Mouse (Mus musculus) limb, embryonic 11.5 days (tissue): ENCODE measurements around the gene Klf15. TPM values are rescaled to one million over a fixed set of nuclear protein-coding genes. Genes with fewer than 3 reads are reported as not detected.

Experiments used
- ATAC-seq: fragments of 200-750 bp; cut with Nextera tagmentation; 2 replicates; pipeline ENCODE4 v1.8.0; 2017; ENCODE audit warnings: low read depth; ENCODE audit not compliant: insufficient number of reproducible peaks, low FRiP score, low TSS enrichment
- DNase-seq: peaks from one replicate; pipeline ENCODE4 v3.0.0-alpha.2; 2015; ENCODE audit warnings: low spot score
- H3K27ac ChIP-seq: fragments of 300-500 bp; sonication (generic); replicated peaks from 2 replicates; pipeline ENCODE4 v1.5.1; 2014; ENCODE audit warnings: low read depth, mild to moderate bottlenecking, low read length
- H3K27me3 ChIP-seq: fragments of 300-500 bp; sonication (generic); 2 replicates; pipeline ENCODE4 v1.6.1; 2014; ENCODE audit warnings: mild to moderate bottlenecking, low read length, mixed read lengths; ENCODE audit not compliant: control insufficient read depth, insufficient read depth
- H3K36me3 ChIP-seq: fragments of 300-500 bp; sonication (generic); 2 replicates; pipeline ENCODE4 v1.6.1; 2014; ENCODE audit warnings: mild to moderate bottlenecking, low read length, moderate library complexity, mixed read lengths; ENCODE audit not compliant: control insufficient read depth, insufficient read depth
- H3K4me1 ChIP-seq: fragments of 300-500 bp; sonication (generic); 2 replicates; pipeline ENCODE4 v1.6.1; 2014; ENCODE audit warnings: low read length, mixed read lengths; ENCODE audit not compliant: control insufficient read depth, insufficient read depth
- H3K4me2 ChIP-seq: fragments of 300-500 bp; sonication (generic); 2 replicates; pipeline ENCODE4 v1.6.1; 2014; ENCODE audit warnings: low read depth, mild to moderate bottlenecking, moderate library complexity; ENCODE audit not compliant: severe bottlenecking
- H3K4me3 ChIP-seq: fragments of 300-500 bp; sonication (generic); 2 replicates; pipeline ENCODE4 v1.5.1; 2014; ENCODE audit warnings: low read depth, low read length
- H3K9ac ChIP-seq: fragments of 300-500 bp; sonication (generic); 2 replicates; pipeline ENCODE4 v1.6.1; 2014; ENCODE audit warnings: mild to moderate bottlenecking, low read length
- H3K9me3 ChIP-seq: fragments of 300-500 bp; sonication (generic); 2 replicates; pipeline ENCODE4 v1.6.1; 2016; ENCODE audit warnings: low read length; ENCODE audit not compliant: control insufficient read depth
- WGBS: fragments of 180-500 bp; shearing (Covaris S2); extraction: QIAGEN DNeasy Blood & Tissue Kit; methylation state at CpG from one replicate; pipeline ENCODE4 v1.1.7; 2014; 5-methylcytosine and 5-hydroxymethylcytosine counted together
- polyA plus RNA-seq: library from polyadenylated mRNA; unstranded; fragments of >200 nt; fragmentation: Nextera tagmentation; extraction: Ambion mirVana; gene quantifications from 2 replicates; pipeline ENCODE4 v1.2.1, GENCODE M21; 2014

Klf15 gene
- polyA plus RNA-seq, 1 experiment from 2014 or later = 3.6 TPM

GRCm38 (mm10) chr6:90474361-90474750, 12.0 kb downstream of the Klf15 start:
- Histone ChIP-seq H3K4me2 (no peak overlapping the region), H3K9me3 (no peaks in the 10 kb centered on the region), H3K4me1 (0 out of 2 replicates have a peak, but pooled peaks cover 9% of the 10 kb centered on the region), H3K27me3 (no peaks in the 10 kb centered on the region), H3K27ac (no peak overlapping the region), H3K4me3 (no peak overlapping the region), H3K36me3 (no peaks in the 10 kb centered on the region), H3K9ac (no peak overlapping the region)
- WGBS = 89% methylated on average over 3 of the region's 3 CpGs
- ATAC-seq (no peak), DNase-seq (no peak)

DNA sequence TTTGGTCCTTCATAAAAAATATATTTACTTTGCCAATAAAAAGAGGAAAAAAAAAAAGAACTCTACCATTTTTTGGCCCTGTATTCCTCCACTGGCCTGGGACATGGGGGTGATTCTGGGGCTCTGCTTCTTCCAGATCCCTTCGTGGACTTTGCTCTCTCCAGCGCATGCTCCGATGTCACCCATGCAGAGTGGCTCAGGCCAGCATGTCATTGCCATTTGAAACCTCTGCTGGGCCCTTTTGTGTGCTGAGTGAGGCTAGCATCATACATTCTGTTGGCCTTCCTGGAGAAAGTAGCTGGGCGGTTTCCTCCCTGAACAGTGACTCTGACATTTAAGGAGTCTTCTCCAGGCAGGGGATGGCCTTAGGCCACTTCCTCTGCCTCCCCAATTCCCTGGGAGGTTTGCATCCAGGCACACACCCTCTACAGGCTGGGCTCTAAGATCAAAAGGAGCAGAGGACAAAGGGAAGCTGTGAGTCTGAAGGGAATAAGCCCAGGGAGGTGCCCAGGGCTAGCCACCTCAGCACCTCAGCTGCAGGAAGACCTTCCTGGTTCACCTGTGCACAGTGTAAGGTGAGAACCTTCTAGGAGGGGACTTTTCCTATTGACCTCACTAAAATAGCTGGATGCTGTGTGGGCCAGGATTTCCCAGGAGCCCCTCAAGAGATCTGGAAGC, 12.9 kb downstream of the Klf15 start:
- H3K4me1 ChIP-seq = 0 out of 2 replicates have a peak, but pooled peaks cover 9% of the 10 kb centered on the region
- H3K36me3 ChIP-seq = no peaks in the 10 kb centered on the region
- no peak for ATAC-seq
- H3K4me2 ChIP-seq = no peak overlapping the region; the same call in 1 of the 2 replicates
- no peak for DNase-seq
- no peaks in the 10 kb centered on the region for H3K9me3 ChIP-seq
- no peak overlapping the region for H3K4me3 ChIP-seq
- H3K27ac ChIP-seq = no peak overlapping the region
- 79% methylated on average over 4 of the region's 4 CpGs for WGBS
- H3K27me3 ChIP-seq = no peaks in the 10 kb centered on the region
- H3K9ac ChIP-seq = no peak overlapping the region

DNA sequence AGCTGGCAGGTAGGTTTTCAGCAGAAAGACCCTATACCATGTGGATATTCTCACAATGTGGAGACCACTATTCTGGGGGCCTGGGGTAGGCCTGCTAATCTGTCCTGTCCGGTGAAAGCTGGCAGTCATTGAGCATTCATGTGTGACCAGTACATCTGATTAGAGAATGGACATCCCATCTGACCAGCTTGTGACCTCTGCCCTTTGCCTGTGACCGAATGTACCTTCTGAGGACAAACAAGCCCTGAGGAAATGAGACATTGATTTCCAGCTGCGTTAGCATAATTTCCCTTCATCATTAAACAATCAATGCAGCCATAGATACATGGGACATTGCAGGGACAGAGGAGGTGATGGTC, 13.5 kb downstream of the Klf15 start:
- Histone ChIP-seq H3K4me2 (no peak overlapping the region), H3K27me3 (no peaks in the 10 kb centered on the region), H3K9ac (no peak overlapping the region), H3K36me3 (no peaks in the 10 kb centered on the region), H3K4me3 (no peak overlapping the region), H3K4me1 (0 out of 2 replicates have a peak, but pooled peaks cover 8% of the 10 kb centered on the region), H3K9me3 (no peaks in the 10 kb centered on the region), H3K27ac (no peak overlapping the region)
- DNase-seq (no peak), ATAC-seq (no peak)
- WGBS = 85% methylated on average over 3 of the region's 3 CpGs

DNA sequence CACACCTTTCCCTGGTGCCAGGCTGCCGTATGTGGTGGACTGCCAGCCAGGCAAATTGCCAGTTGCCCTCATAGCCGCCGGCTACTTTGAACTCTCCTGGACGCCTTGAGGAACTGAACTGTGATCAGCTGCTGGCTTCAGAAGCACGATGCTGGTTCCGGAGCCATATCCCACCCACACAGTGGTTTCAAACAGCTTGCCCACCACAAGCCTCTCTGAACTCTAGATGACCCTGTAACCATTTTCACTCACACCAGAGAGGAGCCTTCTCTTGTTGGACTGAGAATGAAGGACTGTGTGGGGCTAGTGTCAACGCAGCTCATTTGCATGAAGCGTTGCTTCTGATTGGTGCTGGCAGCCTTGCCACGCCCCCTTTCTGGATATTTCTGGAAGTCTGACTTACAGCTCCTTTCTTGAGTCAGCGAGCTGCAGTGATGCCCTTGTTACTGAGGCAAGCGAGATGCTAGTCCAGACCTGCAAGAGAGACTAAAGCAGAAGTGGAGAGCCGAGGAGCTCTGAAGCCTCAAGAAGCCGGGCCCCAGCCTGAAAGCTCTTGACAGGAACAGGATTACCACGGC, 14.7 kb downstream of the Klf15 start:
- no peak overlapping the region for H3K27ac ChIP-seq
- H3K4me3 ChIP-seq = no peak overlapping the region
- ATAC-seq = no peak
- no peak overlapping the region for H3K4me2 ChIP-seq
- no peaks in the 10 kb centered on the region for H3K27me3 ChIP-seq
- H3K9me3 ChIP-seq = no peaks in the 10 kb centered on the region
- H3K36me3 ChIP-seq = no peaks in the 10 kb centered on the region
- 0 out of 2 replicates have a peak, but pooled peaks cover 3% of the 10 kb centered on the region for H3K4me1 ChIP-seq
- no peak for DNase-seq
- no peak overlapping the region for H3K9ac ChIP-seq
- WGBS = 55% methylated on average over 14 of the region's 14 CpGs

DNA sequence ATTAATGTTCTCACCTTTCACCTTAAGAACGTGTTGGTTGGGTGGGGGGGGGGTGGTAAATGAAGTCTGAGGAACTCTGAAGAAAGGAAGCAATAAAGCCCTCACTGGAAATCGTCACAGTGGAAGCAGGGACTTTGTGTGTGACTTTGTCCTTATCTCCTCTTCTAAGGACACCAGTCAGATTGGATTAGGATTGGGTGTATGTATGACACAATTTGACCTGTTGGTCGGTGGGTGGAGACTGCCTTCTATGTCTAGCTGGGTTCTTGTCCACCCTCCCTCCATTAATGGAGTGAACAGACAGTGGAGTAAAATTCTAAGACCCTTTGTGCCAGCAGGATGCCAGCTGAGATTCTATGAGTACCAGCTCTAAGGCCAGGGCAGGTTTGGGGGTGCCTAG, 21.9 kb downstream of the Klf15 start:
- H3K4me3 ChIP-seq = no peak overlapping the region
- no peaks in the 10 kb centered on the region for H3K9me3 ChIP-seq
- no peak overlapping the region for H3K9ac ChIP-seq
- WGBS = 39% methylated on average over 3 of the region's 3 CpGs
- H3K4me2 ChIP-seq = no peak overlapping the region
- no peaks in the 10 kb centered on the region for H3K27me3 ChIP-seq
- H3K27ac ChIP-seq = no peak overlapping the region
- ATAC-seq (no peak), DNase-seq (no peak)
- no peaks in the 10 kb centered on the region for H3K4me1 ChIP-seq
- H3K36me3 ChIP-seq = no peaks in the 10 kb centered on the region

DNA sequence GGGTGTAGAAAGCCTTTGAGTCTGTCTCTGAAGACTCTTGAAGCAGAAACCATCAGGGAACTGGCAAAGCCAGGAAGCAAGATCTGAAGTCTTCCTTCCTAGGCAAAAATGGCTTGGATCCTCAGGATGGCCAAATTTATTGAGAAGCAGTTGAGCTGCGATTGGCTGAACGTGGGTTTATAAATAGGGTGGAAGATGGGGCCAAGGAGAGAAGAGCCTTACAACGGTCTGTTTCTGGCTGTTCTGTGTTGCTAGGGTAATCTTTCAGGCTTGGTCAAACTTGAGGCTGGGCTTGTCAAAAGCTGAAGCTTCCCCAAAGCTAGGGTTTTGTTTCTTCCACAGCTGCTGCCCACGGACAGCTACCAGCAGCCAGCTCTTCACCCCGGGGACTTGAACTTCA, 22.5 kb downstream of the Klf15 start:
- no peak for ATAC-seq
- 84% methylated on average over 5 of the region's 5 CpGs for WGBS

GRCm38 (mm10) chr6:90486176-90486921, 24.0 kb downstream of the Klf15 start, which contains the start of gene Aldh1l1:
Aldh1l1 (plus strand) TSS chr6:90486427.
- no peak for DNase-seq
- no peaks in the 10 kb centered on the region for H3K36me3 ChIP-seq
- no peak for ATAC-seq
- H3K4me3 ChIP-seq = no peak within 1 kb of the TSS
- no peak within 1 kb of the TSS for H3K9ac ChIP-seq
- no peak within 1 kb of the TSS for H3K4me2 ChIP-seq
- H3K4me1 ChIP-seq = no peaks in the 10 kb centered on the region
- WGBS = 79% methylated on average over 12 of the region's 12 CpGs
- H3K9me3 ChIP-seq = no peaks in the 10 kb centered on the region
- H3K27ac ChIP-seq = no peak within 1 kb of the TSS
- H3K27me3 ChIP-seq = no peaks in the 10 kb centered on the region

More for the DNA sequence above, 22.5 kb downstream of the Klf15 start:
- no peaks in the 10 kb centered on the region for H3K9me3 ChIP-seq
- no peak overlapping the region for H3K4me2 ChIP-seq
- H3K9ac ChIP-seq = no peak overlapping the region
- H3K36me3 ChIP-seq = no peaks in the 10 kb centered on the region
- no peak overlapping the region for H3K4me3 ChIP-seq
- H3K27ac ChIP-seq = no peak overlapping the region
- no peaks in the 10 kb centered on the region for H3K27me3 ChIP-seq
- DNase-seq = no peak
- no peaks in the 10 kb centered on the region for H3K4me1 ChIP-seq

DNA sequence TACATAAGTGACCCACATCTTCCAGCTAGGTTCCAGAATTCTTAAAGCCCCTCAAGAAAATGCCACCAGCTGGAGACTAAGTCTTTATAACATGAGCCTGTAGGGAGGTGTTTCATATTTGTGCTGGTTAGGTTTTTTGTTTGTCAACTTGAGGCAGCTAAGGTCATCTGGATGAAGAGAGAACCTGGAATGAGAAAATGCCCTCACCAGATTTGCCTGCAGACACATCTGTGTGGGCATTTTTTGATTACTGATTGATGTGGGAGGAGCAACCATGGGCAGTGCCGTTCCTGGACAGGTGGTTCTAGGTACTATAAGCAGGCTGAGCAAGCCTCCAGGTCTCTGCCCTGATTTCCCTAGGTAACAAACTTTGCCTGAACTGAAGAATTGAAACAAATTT, 25.2 kb downstream of the Klf15 start:
- H3K4me3 ChIP-seq = no peak overlapping the region
- H3K4me1 ChIP-seq = no peaks in the 10 kb centered on the region
- DNase-seq (no peak), ATAC-seq (no peak)
- WGBS = 95% methylated on average over 1 of the region's 1 CpGs
- no peak overlapping the region for H3K4me2 ChIP-seq
- H3K27me3 ChIP-seq = no peaks in the 10 kb centered on the region
- H3K9me3 ChIP-seq = no peaks in the 10 kb centered on the region
- no peak overlapping the region for H3K27ac ChIP-seq
- H3K36me3 ChIP-seq = no peaks in the 10 kb centered on the region
- no peak overlapping the region for H3K9ac ChIP-seq
